Mouse (Mus musculus): ENCODE measurements at regions not wholly inside any gene's neighbourhood (a gene's known extent, or its start where the extent isn't known, plus 50 kb on each side); places are given as distances from the start of the nearest gene placed in this dataset.

GRCm38 (mm10) chr11:64220888-64221287 lies 141.6 kb upstream of the Cox10 start:
- DNase-seq, result no peak

DNA sequence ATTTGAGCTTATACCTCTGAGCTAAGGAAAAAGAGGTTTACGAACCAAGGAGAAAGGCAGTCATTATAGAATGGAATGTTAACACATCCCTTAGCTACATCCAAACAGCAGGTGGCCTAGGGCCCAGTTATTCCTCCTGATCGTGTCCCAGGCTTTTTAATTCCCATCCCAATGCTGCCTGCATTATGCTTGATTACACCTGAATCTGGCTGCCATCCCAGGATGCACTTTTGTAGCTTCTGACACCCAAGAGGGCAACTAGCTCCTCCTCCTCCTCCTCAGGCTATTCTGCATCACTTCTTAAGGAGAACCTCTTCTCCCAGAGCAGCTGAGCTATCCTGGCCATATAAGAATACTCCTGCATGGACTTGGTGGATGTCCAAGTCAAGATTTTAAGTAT lies 137.9 kb upstream of the Cox10 start:
- no peak for DNase-seq

DNA sequence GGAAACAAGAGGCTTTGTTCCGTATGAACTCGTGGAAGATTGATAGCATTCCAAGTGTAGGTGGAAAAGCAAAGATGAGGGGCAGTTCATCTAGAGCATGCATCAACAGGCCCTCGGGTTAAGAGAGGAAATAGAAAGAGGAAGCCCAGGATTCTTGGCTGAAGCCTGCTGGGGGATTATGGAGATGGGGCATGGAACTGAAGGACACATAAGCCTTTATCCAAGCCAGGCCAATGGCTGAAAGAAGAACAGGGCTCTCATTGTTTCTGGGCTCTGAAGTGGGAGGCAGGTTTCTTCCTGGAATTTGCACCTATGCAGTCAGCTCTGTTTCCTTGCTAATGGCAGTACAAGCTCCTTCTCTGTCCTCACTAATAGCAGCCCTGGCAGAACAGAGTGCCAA lies 131.6 kb upstream of the Cox10 start:
- DNase-seq, result no peak

DNA sequence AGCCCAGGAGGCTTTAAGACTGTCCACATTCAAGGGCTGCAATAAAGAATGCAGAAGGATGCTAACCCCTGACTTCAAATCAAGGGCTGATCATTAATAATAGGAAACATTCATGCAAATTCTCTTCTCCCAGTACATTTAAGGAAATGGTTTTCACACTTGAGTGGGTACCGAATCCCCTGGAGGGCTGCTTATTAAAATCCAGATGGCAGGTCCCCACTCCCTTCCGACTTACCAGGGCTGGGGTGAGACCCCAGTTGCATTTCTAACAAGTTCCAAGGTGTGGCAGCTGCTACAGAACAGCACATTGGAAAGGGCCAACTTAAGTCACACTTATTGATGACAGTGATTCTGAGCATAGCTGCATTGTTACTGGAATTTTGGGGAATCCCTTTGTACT lies 129.0 kb upstream of the Cox10 start:
- no peak for DNase-seq

GRCm38 (mm10) chr11:64207358-64207864 lies 128.1 kb upstream of the Cox10 start:
- no peak for DNase-seq

- no peak for DNase-seq
These were observed 126.9 kb upstream of the Cox10 start for GRCm38 (mm10) chr11:64206155-64206554.

DNA sequence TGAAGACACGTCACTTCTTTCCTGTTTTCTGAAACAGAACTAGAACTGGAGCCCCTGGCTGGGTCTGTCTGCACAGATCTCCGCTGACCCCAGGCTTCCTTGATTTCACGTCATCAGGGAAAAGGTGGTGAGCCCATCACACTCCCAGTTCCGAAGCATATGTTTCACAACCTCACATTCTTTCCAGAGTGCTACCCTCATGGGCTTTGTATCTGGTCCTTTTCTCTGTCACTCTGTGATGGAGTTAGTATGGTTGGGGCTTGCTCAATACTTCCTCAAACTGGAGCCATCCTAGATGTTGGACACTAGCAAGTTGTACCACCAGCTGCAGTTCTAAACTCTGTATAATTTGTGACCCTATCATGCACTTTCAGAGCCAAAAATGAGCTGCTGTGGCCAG lies 125.8 kb upstream of the Cox10 start:
- no peak for DNase-seq

DNA sequence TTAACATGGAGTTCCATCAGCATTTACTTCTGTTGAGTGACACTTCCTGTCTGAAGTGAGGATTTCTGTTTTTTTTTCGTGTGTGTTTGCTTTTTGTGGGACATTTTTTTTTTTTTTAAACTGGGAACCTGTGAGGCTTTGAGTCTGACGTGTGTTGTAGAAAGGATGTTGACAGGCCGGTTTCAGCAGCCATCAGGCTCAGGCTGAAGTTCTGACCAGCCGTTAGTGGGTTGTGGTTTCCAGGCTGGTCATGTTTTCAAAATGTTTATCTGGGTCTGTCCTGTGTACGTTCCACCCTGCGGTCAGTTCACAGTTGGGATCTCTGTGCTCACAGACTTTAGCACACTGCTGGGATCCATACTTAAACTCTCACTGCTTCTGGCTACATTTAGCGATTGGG lies 125.0 kb upstream of the Cox10 start:
- DNase-seq, result no peak

- DNase-seq, result no peak
These were observed 121.6 kb upstream of the Cox10 start for GRCm38 (mm10) chr11:64200874-64201273.

- no peak for DNase-seq
These were observed 116.0 kb upstream of the Cox10 start for GRCm38 (mm10) chr11:64195272-64195671.

GRCm38 (mm10) chr11:64188701-64189100 lies 109.4 kb upstream of the Cox10 start:
- no peak for DNase-seq

- DNase-seq, result no peak
These were observed 108.5 kb upstream of the Cox10 start for GRCm38 (mm10) chr11:64187488-64188444.

GRCm38 (mm10) chr11:64187007-64187406 lies 107.7 kb upstream of the Cox10 start:
- DNase-seq, result no peak

- peak; percentile 14 for DNase-seq
These were observed 107.3 kb upstream of the Cox10 start for GRCm38 (mm10) chr11:64186590-64186989.

GRCm38 (mm10) chr11:64180036-64180435 lies 100.8 kb upstream of the Cox10 start:
- DNase-seq, result no peak

DNA sequence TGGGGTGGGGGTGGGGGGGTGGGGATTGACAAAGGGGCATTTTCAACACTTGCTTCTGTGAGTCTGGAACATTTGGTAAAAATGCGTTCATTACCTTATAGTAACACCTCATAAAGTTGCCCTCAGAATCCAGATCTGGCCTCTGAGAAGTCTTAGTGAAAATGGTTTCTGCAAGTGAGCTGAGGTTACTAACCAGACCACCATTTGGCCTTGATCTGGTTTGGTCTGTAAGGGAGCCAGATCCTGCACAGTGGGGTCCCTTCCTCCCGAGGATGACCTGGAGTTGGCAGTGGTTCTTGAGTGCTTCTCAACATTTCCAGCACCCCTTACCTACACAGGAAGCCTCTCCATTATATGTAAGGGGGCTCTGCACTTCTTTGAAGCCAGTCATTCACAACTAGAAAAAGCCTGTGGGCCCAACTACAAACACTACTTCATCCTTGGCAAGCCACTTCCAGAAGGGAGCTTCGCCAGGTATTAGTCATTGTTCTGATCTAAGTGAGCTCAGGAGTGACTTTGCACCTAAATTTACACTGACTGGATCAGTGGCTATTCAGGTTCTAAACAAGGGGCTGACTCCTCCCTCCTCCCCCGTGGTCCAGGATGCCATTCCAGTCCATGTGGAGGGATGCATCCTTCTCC lies 94.3 kb upstream of the Cox10 start:
- no peak for DNase-seq

GRCm38 (mm10) chr11:64172926-64173325 lies 93.7 kb upstream of the Cox10 start:
- no peak for DNase-seq

DNA sequence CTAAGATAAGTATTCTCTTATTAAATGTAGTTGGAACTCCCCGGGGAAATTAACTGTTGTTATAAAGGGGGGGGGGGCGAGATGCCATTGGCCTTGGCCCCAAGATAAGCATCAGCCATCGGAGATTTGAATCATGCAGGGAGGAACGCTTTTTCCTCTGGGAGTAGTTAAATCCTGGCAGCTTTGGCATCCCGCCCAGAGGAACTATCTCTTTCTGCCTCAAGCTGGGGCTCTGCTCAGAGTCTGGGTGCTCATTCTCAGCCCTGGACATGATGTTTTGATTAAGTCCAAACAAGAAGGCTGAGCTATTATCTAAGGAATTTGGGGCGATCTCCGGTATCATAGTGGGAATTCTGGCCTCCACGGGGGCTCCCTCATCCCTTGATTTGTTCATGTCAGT lies 89.4 kb upstream of the Cox10 start:
- peak; percentile 6 for DNase-seq

GRCm38 (mm10) chr11:64164796-64165195 lies 85.5 kb upstream of the Cox10 start:
- DNase-seq, result peak; percentile 3

- DNase-seq, result no peak
These were observed 79.0 kb upstream of the Cox10 start for GRCm38 (mm10) chr11:64158281-64158680.

- peak; percentile 1 for DNase-seq
These were observed 77.4 kb upstream of the Cox10 start for GRCm38 (mm10) chr11:64156640-64157039.

GRCm38 (mm10) chr11:64139483-64139882 lies 60.2 kb upstream of the Cox10 start:
- no peak for DNase-seq

DNA sequence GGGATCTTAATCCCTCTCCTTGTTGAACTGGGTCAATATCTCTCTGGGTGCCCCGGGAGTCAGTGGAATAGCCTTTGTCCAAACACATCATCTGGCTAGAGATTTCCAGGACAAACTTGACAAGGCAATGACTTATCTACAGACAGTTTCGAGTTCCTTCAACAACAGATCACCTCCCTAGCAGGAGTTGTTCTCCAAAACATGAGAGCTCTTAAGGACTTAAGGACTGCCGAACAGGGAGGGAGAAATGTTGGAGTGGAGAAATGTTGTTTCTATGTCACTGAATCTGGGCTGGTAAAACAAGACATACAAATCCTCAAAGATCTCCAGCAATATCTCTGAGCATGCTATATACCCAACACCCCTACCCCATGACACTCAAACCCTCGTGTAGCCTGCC lies 59.7 kb upstream of the Cox10 start:
- DNase-seq, result no peak

GRCm38 (mm10) chr11:64135766-64136165 lies 56.5 kb upstream of the Cox10 start:
- DNase-seq, result no peak
